Mouse (Mus musculus): ENCODE measurements at regions not wholly inside any gene's neighbourhood (a gene's known extent, or its start where the extent isn't known, plus 50 kb on each side); places are given as distances from the start of the nearest gene placed in this dataset.

GRCm38 (mm10) chr13:53996867-53997266 lies 58.6 kb downstream of the Drd1 start:
- TF ChIP-seq POLR2A (IDR thresholded peaks at IDR 0.05; ENCODE audit: control insufficient read depth, extremely low read depth, insufficient read depth, low read length, poor library complexity) (no peak), CTCF (IDR thresholded peaks at IDR 0.05; ENCODE audit: borderline replicate concordance, control insufficient read depth, extremely low read depth, insufficient read depth, low read length, poor library complexity) (no peak)
- H3K27me3 ChIP-seq (ENCODE audit: control insufficient read depth, insufficient read depth, low read length) = no peaks in the 10 kb centered on the region
- DNase-seq = no peak
- no peak overlapping the region for H3K27ac ChIP-seq (ENCODE audit: control insufficient read depth, insufficient read depth, low read length)
- H3K4me3 ChIP-seq (ENCODE audit: control insufficient read depth, insufficient read depth, low read length) = no peak overlapping the region
- WGBS = 80% methylated on average over 1 of the region's 1 CpGs
- no peaks in the 10 kb centered on the region for H3K36me3 ChIP-seq (ENCODE audit: control insufficient read depth, insufficient read depth, low read length)
- no peaks in the 10 kb centered on the region for H3K4me1 ChIP-seq (replicated peaks; ENCODE audit: control insufficient read depth, insufficient read depth, low read length)

- DNase-seq = no peak
- H3K4me3 ChIP-seq (ENCODE audit: control insufficient read depth, insufficient read depth, low read length) = no peak overlapping the region
- H3K27ac ChIP-seq (ENCODE audit: control insufficient read depth, insufficient read depth, low read length) = no peak overlapping the region
- no peaks in the 10 kb centered on the region for H3K4me1 ChIP-seq (replicated peaks; ENCODE audit: control insufficient read depth, insufficient read depth, low read length)
- H3K36me3 ChIP-seq (ENCODE audit: control insufficient read depth, insufficient read depth, low read length) = no peaks in the 10 kb centered on the region
- 69% methylated on average over 7 of the region's 7 CpGs for WGBS
- TF ChIP-seq CTCF (IDR thresholded peaks at IDR 0.05; ENCODE audit: borderline replicate concordance, control insufficient read depth, extremely low read depth, insufficient read depth, low read length, poor library complexity) (no peak), POLR2A (IDR thresholded peaks at IDR 0.05; ENCODE audit: control insufficient read depth, extremely low read depth, insufficient read depth, low read length, poor library complexity) (no peak)
- H3K27me3 ChIP-seq (ENCODE audit: control insufficient read depth, insufficient read depth, low read length) = no peaks in the 10 kb centered on the region
Measured at GRCm38 (mm10) chr13:53992863-53993451, 62.5 kb downstream of the Drd1 start.

- Histone ChIP-seq H3K4me1 (replicated peaks; ENCODE audit: control insufficient read depth, insufficient read depth, low read length) (no peaks in the 10 kb centered on the region), H3K27me3 (ENCODE audit: control insufficient read depth, insufficient read depth, low read length) (no peaks in the 10 kb centered on the region), H3K27ac (ENCODE audit: control insufficient read depth, insufficient read depth, low read length) (no peak overlapping the region), H3K36me3 (ENCODE audit: control insufficient read depth, insufficient read depth, low read length) (no peaks in the 10 kb centered on the region), H3K4me3 (ENCODE audit: control insufficient read depth, insufficient read depth, low read length) (no peak overlapping the region)
- DNase-seq = no peak
- WGBS = 20% methylated on average over 2 of the region's 2 CpGs
- TF ChIP-seq POLR2A (IDR thresholded peaks at IDR 0.05; ENCODE audit: control insufficient read depth, extremely low read depth, insufficient read depth, low read length, poor library complexity) = no peak
- no peak for TF ChIP-seq CTCF (IDR thresholded peaks at IDR 0.05; ENCODE audit: borderline replicate concordance, control insufficient read depth, extremely low read depth, insufficient read depth, low read length, poor library complexity)
Measured at GRCm38 (mm10) chr13:53979226-53979625, 76.3 kb downstream of the Drd1 start.

GRCm38 (mm10) chr13:53969421-53969820 lies 86.1 kb downstream of the Drd1 start:
- DNase-seq = no peak
- Histone ChIP-seq H3K4me1 (replicated peaks; ENCODE audit: control insufficient read depth, insufficient read depth, low read length) (no peaks in the 10 kb centered on the region), H3K27ac (ENCODE audit: control insufficient read depth, insufficient read depth, low read length) (no peak overlapping the region), H3K27me3 (ENCODE audit: control insufficient read depth, insufficient read depth, low read length) (no peaks in the 10 kb centered on the region), H3K36me3 (ENCODE audit: control insufficient read depth, insufficient read depth, low read length) (no peaks in the 10 kb centered on the region), H3K4me3 (ENCODE audit: control insufficient read depth, insufficient read depth, low read length) (no peak overlapping the region)
- TF ChIP-seq CTCF (IDR thresholded peaks at IDR 0.05; ENCODE audit: borderline replicate concordance, control insufficient read depth, extremely low read depth, insufficient read depth, low read length, poor library complexity) = no peak
- TF ChIP-seq POLR2A (IDR thresholded peaks at IDR 0.05; ENCODE audit: control insufficient read depth, extremely low read depth, insufficient read depth, low read length, poor library complexity) = no peak
- 58% methylated on average over 2 of the region's 2 CpGs for WGBS

GRCm38 (mm10) chr13:53956167-53956566 lies 99.3 kb downstream of the Drd1 start:
- H3K36me3 ChIP-seq (ENCODE audit: control insufficient read depth, insufficient read depth, low read length) = no peaks in the 10 kb centered on the region
- no peaks in the 10 kb centered on the region for H3K27me3 ChIP-seq (ENCODE audit: control insufficient read depth, insufficient read depth, low read length)
- H3K4me1 ChIP-seq (replicated peaks; ENCODE audit: control insufficient read depth, insufficient read depth, low read length) = no peaks in the 10 kb centered on the region
- H3K27ac ChIP-seq (ENCODE audit: control insufficient read depth, insufficient read depth, low read length) = no peak overlapping the region
- H3K4me3 ChIP-seq (ENCODE audit: control insufficient read depth, insufficient read depth, low read length) = no peak overlapping the region
- DNase-seq = no peak
- 95% methylated on average over 15 of the region's 15 CpGs for WGBS
- TF ChIP-seq CTCF (IDR thresholded peaks at IDR 0.05; ENCODE audit: borderline replicate concordance, control insufficient read depth, extremely low read depth, insufficient read depth, low read length, poor library complexity) = no peak
- no peak for TF ChIP-seq POLR2A (IDR thresholded peaks at IDR 0.05; ENCODE audit: control insufficient read depth, extremely low read depth, insufficient read depth, low read length, poor library complexity)

GRCm38 (mm10) chr13:53948056-53948455 lies 107.4 kb downstream of the Drd1 start:
- Histone ChIP-seq H3K27ac (ENCODE audit: control insufficient read depth, insufficient read depth, low read length) (no peak overlapping the region), H3K27me3 (ENCODE audit: control insufficient read depth, insufficient read depth, low read length) (no peaks in the 10 kb centered on the region), H3K36me3 (ENCODE audit: control insufficient read depth, insufficient read depth, low read length) (no peaks in the 10 kb centered on the region), H3K4me3 (ENCODE audit: control insufficient read depth, insufficient read depth, low read length) (no peak overlapping the region), H3K4me1 (replicated peaks; ENCODE audit: control insufficient read depth, insufficient read depth, low read length) (no peaks in the 10 kb centered on the region)
- 8% methylated on average over 4 of the region's 4 CpGs for WGBS
- no peak for TF ChIP-seq CTCF (IDR thresholded peaks at IDR 0.05; ENCODE audit: borderline replicate concordance, control insufficient read depth, extremely low read depth, insufficient read depth, low read length, poor library complexity)
- no peak for TF ChIP-seq POLR2A (IDR thresholded peaks at IDR 0.05; ENCODE audit: control insufficient read depth, extremely low read depth, insufficient read depth, low read length, poor library complexity)
- DNase-seq = no peak

- no peak for DNase-seq
- Histone ChIP-seq H3K36me3 (ENCODE audit: control insufficient read depth, insufficient read depth, low read length) (no peaks in the 10 kb centered on the region), H3K4me1 (replicated peaks; ENCODE audit: control insufficient read depth, insufficient read depth, low read length) (no peaks in the 10 kb centered on the region), H3K4me3 (ENCODE audit: control insufficient read depth, insufficient read depth, low read length) (no peak overlapping the region), H3K27ac (ENCODE audit: control insufficient read depth, insufficient read depth, low read length) (no peak overlapping the region), H3K27me3 (ENCODE audit: control insufficient read depth, insufficient read depth, low read length) (no peaks in the 10 kb centered on the region)
- 58% methylated on average over 5 of the region's 5 CpGs for WGBS
- no peak for TF ChIP-seq CTCF (IDR thresholded peaks at IDR 0.05; ENCODE audit: borderline replicate concordance, control insufficient read depth, extremely low read depth, insufficient read depth, low read length, poor library complexity)
- TF ChIP-seq POLR2A (IDR thresholded peaks at IDR 0.05; ENCODE audit: control insufficient read depth, extremely low read depth, insufficient read depth, low read length, poor library complexity) = no peak
Measured at GRCm38 (mm10) chr13:53945681-53946080, 109.8 kb downstream of the Drd1 start.

Measured in thymus, adult 2 months (tissue).